In genomic region chr11:45533402-45534056, GRCm38 (mm10) we compare ENCODE assay signal across 9 mouse cellular contexts.
A peak's percentile ranks its signal among the peaks of the same experiment; 100 is the strongest.
DNase-seq lines count a peak whose midpoint lies in the region.
"Had no signal": no experiment of that assay in that cellular context is flagged by ENCODE, and none has a peak within 500 bp of the region (broad histone marks: within the 10 kb centered on the region; RNA-seq: fewer than 3 reads in every experiment).

No protein-coding gene starts in this region.

- intact Hi-C loops in left cerebral cortex, postnatal 4 days (cut with DNase I) = no loop called here
- intact Hi-C loops in left cerebral cortex, postnatal 25 days (cut with DNase I) = loop anchor here (10.0 kb wide), 1 partner anchor 699 kb away; no protein-coding TSS in a partner anchor
- intact Hi-C loops in gastrocnemius, postnatal 36 days (cut with DNase I) = no loop called here

- DNase-seq in adrenal gland, postnatal 10 days = peak; percentile 43
- no peak for DNase-seq in adrenal gland, adult 18-20 months (ENCODE audit: low spot score in 2 of 2)
- DNase-seq in left cerebral cortex, postnatal 4 days = peak; percentile 50
- DNase-seq in left cerebral cortex, postnatal 25 days (ENCODE audit: low spot score in 2 of 2) = no peak
- DNase-seq in R1 (ENCODE audit: low read depth, low spot score) = peak; percentile 57
- peak; percentile 3 for DNase-seq in lung, postnatal 25 days (ENCODE audit: low spot score)
- DNase-seq in layer of hippocampus, postnatal 14 days (ENCODE audit: low spot score in 2 of 2) = no peak
- no peak for DNase-seq in gastrocnemius, postnatal 36 days
- DNase-seq: right cerebral cortex, adult 18-20 months had no signal

Comparison
In these comparisons a context has a peak if more than half of its experiments do, and no peak if none do; other contexts are left out.
1. DNase-seq: peak in adrenal gland, postnatal 10 days (single experiment), left cerebral cortex, postnatal 4 days (single experiment), R1 (single experiment) and lung, postnatal 25 days (single experiment); none in adrenal gland, adult 18-20 months (0 of 2), left cerebral cortex, postnatal 25 days (0 of 2), layer of hippocampus, postnatal 14 days (0 of 2) and gastrocnemius, postnatal 36 days (0 of 2).